Mouse (Mus musculus): ENCODE measurements around the gene Abi1.

- TF ChIP-seq CTCF (IDR thresholded peaks at IDR 0.05; ENCODE audit: insufficient read depth, low read depth, low read length), result no peak
- TF ChIP-seq POLR2A (IDR thresholded peaks at IDR 0.05; ENCODE audit: insufficient read depth, low read depth, low read length), result no peak
These were observed 111.8 kb downstream of the Abi1 start for GRCm38 (mm10) chr2:22928259-22928658.
